Mouse (Mus musculus) erythroblast, embryonic 14.5 days (primary cell): Measurements from ENCODE around the gene Eral1.

Experiments used
- GATA1 ChIP-seq: IDR thresholded peaks from 2 replicates; pipeline ENCODE4 v1.6.1; 2012; ENCODE audit warnings: low read length, inconsistent platforms, mixed read lengths
- TAL1 ChIP-seq: IDR thresholded peaks from 3 replicates; pipeline ENCODE4 v1.6.1; 2012; ENCODE audit warnings: low read length, inconsistent platforms, mixed read lengths

GRCm38 (mm10) chr11:78036791-78037190, 43.4 kb downstream of the Eral1 start:
- TF ChIP-seq GATA1 (no peak), TAL1 (no peak)
